Mouse (Mus musculus) adrenal gland, postnatal 36 days (tissue): Measurements from ENCODE around the gene Smtnl1. TPM values are rescaled to one million over a fixed set of nuclear protein-coding genes. Genes with fewer than 3 reads are reported as not detected.
A peak's percentile ranks its signal among the peaks of the same experiment; 100 is the strongest.

Experiments
- DNase-seq, 2 experiments: peaks; one replicate each; pipeline ENCODE4 v3.0.0; 2021; ENCODE audit warnings: mixed read lengths in 1 of 2
- long read RNA-seq, 2 experiments: library from polyadenylated mRNA; stranded (forward); transcript quantifications; one replicate each; pipeline ENCODE4 v2.0.0; 2021; ENCODE audit warnings: borderline sequencing depth in 2 of 2
- total RNA-seq, 2 experiments: library from RNA; stranded (reverse); gene quantifications; 2 replicates each; pipeline ENCODE4 v1.2.3; 2021

Gene Smtnl1
- total RNA-seq: not detected
- long read RNA-seq, experiment 1, partial matches to known transcripts: 1 of 4 reads
- long read RNA-seq, experiment 1, other reads (novel, unspliced or antisense): 0 of 4 reads
- long read RNA-seq, experiment 2: 0 reads

- DNase-seq: no peak
These were observed at the start of gene Smtnl1 for GRCm38 (mm10) chr2:84822552-84822951. TSS of gene Smtnl1 (minus strand) at chr2:84822652.

DNA sequence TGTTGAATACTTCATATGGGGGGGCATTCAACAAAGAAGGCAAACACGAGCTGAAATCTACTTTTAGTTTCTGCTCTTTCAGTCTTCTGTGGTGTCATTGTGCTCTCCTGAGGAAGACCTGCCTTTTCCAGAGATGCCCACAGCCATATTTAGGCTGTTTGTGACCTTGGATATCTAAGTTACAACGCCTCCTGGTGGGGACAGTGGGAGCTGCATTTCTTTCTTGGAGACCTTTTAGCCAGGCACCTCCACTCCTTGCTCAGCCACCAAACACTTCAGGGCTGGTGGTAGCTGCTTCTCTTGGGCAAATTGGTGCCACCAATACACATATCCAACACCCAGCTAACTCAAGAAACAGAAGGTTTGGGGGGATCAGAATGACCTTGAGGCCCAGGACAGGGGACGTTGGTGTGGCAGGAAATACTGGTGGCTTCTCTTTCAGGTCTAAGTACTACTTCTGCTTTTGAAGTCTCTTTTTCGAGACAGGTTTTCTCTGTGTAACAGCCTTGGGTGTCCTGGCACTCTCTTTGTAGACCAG lies 48.2 kb upstream of the Smtnl1 start:
- no peak for DNase-seq

- no peak for DNase-seq
These were observed 46.5 kb upstream of the Smtnl1 start for GRCm38 (mm10) chr2:84868977-84869376.

GRCm38 (mm10) chr2:84868521-84868943 lies 46.1 kb upstream of the Smtnl1 start:
- peak; percentile 68 to 74 for DNase-seq

DNA sequence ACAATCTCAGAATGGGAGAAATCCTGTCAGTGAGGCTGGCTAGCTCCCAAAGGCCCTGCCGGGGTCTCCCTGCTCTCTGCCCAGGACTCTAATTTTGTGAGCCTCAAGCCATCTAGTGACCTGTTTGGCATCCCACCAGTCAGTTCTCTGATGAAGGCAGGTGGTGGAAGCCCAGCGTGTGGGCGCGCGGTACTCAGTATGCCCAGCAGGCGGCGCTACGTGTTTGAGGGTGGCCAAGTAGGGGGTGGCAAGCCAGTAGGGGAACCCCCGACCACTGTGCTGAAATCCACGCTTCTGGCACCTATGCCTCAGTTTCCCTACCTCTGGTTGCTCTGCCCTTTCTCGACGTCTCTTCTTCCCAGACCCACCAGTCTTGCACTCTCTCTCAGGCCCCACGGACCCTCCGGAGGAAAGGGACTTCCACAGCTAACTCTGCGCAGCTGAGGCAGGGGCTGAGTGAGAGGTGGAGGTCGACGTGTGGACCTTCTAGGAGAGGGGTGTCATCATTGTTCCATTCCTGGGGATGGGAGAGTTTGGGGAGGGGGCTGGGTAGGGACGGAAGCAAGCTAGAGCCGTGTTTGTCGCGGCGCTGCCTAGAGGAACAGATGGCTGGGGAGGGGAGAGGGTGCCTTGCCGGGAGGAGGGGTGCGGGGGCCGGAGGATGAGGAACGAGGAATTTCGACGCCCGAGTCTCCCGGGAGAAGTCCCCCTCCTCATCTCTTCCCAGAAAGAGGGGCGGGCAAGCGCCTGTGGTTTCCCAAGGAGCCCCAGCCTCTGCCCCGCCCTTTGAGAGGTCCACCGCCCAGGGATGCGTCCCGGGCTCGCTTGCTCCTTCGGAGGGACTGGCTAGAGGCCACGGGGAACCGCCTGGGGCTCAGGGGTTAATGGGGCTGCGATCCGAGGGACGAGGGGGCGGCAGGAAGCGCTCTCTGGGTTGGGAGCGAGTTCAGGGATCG lies 43.4 kb upstream of the Smtnl1 start:
- peak; percentile 40 to 49 for DNase-seq

DNA sequence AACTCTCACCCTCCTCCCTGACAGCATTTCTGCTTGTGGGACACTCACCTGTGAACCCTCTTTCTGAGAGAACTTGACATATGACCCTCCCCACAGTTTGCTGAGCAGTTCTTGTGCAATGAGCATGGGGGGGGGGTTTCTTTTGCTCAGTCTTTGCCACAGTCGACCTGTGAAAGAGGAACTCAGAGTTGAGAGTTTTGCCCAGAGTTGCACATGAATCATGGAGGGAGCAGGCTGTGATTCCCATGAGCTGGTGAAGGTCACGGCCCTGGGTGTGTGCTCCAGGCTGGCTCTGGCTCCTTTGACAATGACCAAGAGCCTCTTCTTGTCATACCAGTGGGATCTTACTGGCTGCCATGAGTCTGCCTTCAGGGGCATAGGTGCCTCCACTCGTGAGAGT lies 39.8 kb upstream of the Smtnl1 start:
- DNase-seq: peak; percentile 67 to 73

GRCm38 (mm10) chr2:84861430-84861829 lies 39.0 kb upstream of the Smtnl1 start:
- DNase-seq: no peak

DNA sequence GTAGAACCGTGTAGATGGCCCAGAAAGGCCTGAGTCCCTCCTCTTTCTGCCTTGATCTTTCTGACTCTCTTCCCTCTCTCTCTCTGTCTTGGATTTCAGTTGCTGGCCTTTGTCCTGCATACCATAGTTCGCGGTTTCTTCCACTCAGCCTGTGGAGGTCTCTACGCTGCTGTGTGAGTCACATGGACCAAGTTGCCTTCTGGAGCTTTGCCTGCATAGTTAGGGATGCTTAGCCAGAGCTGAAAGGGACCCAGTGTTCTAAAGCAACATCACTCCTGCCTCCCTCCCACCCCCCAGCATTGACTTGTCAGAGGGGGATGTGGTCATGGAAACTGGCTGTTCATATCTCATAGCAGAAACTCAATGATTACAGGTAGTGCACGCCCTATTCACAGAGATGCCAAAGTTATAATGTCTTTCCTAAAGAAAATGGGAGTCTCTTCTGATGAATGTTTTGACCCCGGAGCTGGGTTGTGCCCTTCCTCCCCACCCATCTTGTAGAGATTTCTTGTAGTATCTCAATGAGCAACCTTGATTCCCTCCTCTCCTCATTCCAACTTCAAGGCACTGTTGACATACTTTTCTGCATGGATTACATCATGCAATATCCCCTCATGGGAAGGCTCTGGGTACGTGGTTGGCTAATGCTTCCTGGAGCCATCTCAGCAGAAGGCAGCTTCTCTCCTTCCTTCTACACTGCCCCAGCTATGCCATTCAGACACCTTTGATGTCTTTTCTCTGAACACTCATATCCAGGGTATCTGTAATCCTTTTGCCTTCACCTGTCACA lies 37.7 kb upstream of the Smtnl1 start:
- no peak for DNase-seq

DNA sequence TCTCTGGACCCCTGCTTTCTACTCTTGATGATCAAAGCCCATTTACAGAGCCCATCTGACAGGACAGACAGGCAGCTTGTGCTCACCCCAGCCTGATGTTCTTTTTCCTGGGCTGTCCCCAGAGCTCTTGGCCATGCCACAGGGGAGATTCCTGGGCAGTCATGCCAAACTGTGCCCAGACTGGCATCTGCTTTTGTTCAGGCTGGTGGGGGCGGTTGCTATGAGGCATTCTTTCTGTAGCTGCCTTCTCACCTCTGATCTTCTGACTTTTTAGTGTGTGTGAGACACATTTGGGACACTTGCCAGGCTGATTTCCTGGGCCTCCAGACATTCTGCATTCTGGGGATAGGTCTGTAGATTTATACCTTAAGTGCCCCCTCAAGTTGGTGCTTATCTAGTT lies 36.1 kb upstream of the Smtnl1 start:
- no peak for DNase-seq

- peak; percentile 59 to 73 for DNase-seq
These were observed 33.3 kb upstream of the Smtnl1 start for GRCm38 (mm10) chr2:84855732-84856131.

- DNase-seq: peak; percentile 75 to 86
These were observed 28.9 kb upstream of the Smtnl1 start for GRCm38 (mm10) chr2:84851130-84852040.

DNA sequence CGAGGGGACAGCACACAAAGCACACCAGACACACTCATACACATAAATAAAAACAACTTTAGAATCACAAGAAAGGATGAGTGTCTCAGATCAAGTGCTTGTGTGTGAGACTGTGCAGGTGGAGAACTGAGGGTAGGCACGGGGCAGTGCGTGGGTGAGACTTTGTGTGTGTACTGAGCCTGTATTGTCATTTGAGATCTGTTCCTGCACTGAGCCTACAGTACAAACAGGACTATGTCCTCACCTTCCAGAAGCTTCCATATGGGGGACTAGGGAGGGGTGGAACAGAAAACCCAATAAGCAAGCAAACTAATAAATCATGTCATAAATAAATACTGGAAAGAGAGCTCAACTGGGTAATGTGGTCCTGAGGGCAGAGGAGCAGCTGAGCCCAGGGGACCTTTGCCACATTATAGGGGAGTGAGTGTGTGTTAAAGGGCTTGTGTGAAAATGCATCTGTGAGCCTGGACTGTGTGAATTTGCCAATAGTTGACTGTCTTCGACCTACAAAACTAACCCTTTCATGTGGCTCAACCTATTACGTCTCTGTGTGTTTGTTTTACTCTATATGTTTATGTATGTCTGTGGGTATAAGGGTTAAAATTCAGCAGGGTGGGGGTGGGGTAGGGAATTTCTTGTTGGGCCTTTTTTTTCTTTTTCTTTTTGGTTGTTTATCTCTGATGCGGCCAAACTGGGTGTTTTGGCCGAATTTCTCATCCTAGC lies 28.1 kb upstream of the Smtnl1 start:
- no peak for DNase-seq

DNA sequence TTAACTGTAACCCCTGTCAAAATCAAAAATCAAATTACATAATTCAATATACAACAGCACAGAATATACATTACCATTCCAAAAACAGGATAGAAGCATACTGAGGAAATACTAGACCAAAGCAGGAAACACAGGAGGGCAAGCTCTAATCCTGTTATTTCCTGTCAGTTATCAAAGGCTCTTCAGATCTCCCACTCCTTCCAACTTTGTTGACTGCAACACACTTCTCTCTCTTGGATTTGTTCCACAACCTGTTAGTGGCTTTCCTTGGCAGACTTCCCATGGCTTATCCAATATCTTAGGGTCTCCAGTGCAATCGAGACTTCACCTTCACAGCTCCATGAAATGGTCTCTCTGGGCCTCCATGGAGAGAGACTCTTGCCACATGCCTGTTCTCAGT lies 22.8 kb upstream of the Smtnl1 start:
- no peak for DNase-seq

- no peak for DNase-seq
These were observed 21.2 kb upstream of the Smtnl1 start for GRCm38 (mm10) chr2:84843654-84844053.

- DNase-seq: no peak
These were observed 19.5 kb upstream of the Smtnl1 start for GRCm38 (mm10) chr2:84841905-84842304.

DNA sequence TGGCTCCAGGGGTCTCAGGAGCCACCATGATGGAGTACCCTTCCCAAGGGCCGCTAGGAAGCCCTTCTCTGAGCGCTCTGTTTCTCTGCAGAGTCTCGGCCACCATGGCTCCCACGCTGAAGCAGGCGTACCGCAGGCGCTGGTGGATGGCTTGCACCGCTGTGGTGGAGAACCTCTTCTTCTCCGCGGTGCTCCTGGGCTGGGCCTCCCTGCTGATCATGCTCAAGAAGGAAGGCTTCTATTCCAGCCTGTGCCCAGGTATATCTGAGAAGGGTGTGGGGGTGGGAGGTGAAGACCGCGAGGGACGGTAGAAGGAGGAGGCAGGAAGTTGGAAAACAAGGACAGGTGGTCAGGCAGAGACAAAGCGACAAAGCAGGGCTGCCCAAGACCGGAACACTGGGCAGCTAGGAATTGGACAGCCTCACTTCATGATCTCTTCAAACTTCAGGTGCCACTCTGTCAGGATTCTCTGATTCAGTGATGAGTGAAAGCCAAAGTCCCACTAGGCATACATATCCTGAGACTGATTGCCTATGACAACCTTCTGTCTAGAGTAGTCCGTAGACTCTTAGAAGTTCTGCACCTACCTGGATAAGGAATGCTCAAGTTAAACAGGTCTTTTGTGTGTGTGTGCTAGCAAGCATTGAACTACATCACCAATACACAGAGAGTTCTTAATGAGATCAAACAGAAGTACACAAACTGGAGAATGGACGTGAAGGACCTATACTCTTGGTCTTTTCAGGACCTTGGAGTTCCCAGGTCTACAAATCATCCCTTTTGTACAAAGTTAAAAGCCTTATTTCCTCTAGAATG lies 18.5 kb upstream of the Smtnl1 start:
- DNase-seq: no peak

DNA sequence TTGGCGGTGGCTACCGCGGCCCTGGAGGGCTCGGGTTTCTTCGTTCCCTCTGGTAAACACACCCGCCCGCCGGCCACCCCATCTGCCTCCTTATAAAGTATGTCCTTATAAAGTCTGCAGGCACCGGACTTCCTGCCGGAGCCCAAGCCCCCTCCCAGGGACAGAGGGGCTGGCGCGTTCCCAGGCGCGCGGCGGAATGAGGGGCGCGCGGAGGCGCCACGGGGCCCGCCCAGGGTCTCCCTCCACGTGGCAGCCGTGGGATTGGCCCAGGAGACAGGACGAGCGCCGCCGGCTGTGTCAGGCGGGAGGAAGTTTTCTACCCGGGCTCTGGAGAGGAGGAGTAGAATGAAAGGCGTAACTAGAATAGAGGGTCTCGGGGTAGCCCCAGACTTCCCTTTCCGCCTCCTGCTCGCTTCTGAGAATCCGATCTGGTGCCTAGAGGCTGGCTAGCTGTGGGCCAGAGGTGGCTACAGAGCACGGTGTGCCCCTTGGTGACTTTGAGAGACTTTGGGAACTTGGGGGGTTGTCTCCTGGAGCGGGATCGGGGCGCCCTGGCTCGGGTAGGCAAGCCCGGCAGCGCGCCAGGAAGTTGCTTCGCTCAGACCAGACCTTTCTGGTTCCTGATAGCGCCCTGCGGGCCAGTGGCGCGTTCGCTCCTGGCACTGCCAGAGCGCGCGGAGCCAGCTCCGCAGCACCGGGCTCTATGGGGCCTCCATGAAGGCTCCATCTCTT lies 17.7 kb upstream of the Smtnl1 start:
- peak; percentile 65 to 76 for DNase-seq

DNA sequence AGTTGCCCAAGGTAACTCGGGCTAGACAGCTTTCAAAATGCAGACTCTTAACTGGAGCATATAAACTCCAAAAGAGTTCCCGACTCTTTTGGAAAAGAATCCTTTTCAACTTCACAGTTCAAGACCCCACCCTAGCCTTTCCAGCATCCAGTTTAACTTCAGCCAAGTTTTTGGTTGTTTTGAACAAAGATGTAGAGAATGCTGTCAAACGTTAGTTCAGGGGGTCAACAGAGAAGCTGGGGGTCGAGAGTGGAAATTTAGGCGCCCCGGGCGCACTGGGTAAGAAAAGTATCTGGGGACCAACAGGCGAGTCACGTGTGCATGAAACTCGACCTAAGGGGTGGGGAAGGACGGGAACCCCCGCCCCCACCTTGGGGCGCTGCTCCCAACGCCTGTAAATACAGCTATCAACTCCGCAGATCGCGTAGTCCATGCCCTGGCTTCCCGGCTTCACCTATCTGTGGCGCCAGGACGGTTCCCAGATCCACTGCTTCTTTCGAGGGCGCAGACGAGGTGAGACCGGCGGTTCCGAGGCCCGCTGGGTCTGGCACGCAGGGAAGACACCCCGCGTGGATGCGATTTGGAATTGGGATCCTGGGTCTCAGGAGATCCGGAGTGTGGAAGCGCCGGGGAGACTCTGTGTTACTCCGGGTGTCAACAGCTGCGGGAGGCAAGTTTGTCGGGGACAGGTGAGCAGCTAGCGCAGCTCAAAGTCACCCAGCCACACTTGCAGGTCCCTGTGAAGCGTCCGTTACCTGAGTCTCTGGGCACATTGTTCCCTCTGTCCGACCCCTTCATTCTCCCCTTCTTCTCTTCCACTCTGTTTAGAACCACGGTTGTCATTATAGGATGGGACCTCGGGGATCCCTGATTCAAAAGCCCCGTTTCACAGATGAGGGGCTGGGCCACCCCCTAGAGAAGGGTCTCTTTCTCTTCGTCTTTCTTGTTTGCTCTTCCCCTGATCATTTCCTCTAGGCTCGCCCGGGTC lies 16.8 kb upstream of the Smtnl1 start:
- peak in 1 of 2 experiments; percentile 30 for DNase-seq
